Mouse (Mus musculus) hindbrain, postnatal 0 days (tissue): ENCODE data around the gene Junb. TPM values are rescaled to one million over a fixed set of nuclear protein-coding genes. Genes with fewer than 3 reads are reported as not detected.

ENCODE experiments used
- ATAC-seq: fragments of 200-750 bp; cut with Nextera tagmentation; 2 replicates; pipeline ENCODE4 v1.8.0; 2017; ENCODE audit warnings: mild to moderate bottlenecking, moderate TSS enrichment, moderate library complexity
- DNase-seq: peaks from one replicate; pipeline ENCODE4 v3.0.0-alpha.2; 2015; ENCODE audit warnings: low spot score
- H3K27ac ChIP-seq: fragments of 300-500 bp; sonication (generic); 2 replicates; pipeline ENCODE4 v1.5.1; 2014; ENCODE audit warnings: mild to moderate bottlenecking
- H3K27me3 ChIP-seq: fragments of 300-500 bp; sonication (generic); 2 replicates; pipeline ENCODE4 v1.6.1; 2014; ENCODE audit warnings: low read length, mixed read lengths; ENCODE audit not compliant: insufficient read depth
- H3K36me3 ChIP-seq: fragments of 300-500 bp; sonication (generic); 2 replicates; pipeline ENCODE4 v1.6.1; 2014; ENCODE audit warnings: low read length, mixed read lengths; ENCODE audit not compliant: insufficient read depth
- H3K4me1 ChIP-seq: fragments of 300-500 bp; sonication (generic); 2 replicates; pipeline ENCODE4 v1.6.1; 2014; ENCODE audit warnings: antibody characterized with exemption, low read length, mixed read lengths; ENCODE audit not compliant: insufficient read depth
- H3K4me2 ChIP-seq: fragments of 300-500 bp; sonication (generic); 2 replicates; pipeline ENCODE4 v1.6.1; 2014; ENCODE audit warnings: low read depth, mild to moderate bottlenecking, low read length, moderate library complexity, mixed read lengths
- H3K4me3 ChIP-seq: fragments of 300-500 bp; sonication (generic); 2 replicates; pipeline ENCODE4 v1.5.1; 2014; ENCODE audit warnings: low read length
- H3K9ac ChIP-seq: fragments of 300-500 bp; sonication (generic); replicated peaks from 2 replicates; pipeline ENCODE4 v1.6.1; 2014; ENCODE audit warnings: mild to moderate bottlenecking, low read length, moderate library complexity, mixed read lengths
- H3K9me3 ChIP-seq: fragments of 300-500 bp; sonication (generic); 2 replicates; pipeline ENCODE4 v1.6.1; 2016; ENCODE audit warnings: low read length, mixed read lengths
- CTCF ChIP-seq: IDR thresholded peaks from 2 replicates; pipeline ENCODE4 v1.5.1; 2016; ENCODE audit warnings: antibody characterized with exemption, control low read depth, low read depth
- WGBS: fragments of 180-500 bp; shearing (Covaris S2); extraction: QIAGEN DNeasy Blood & Tissue Kit; methylation state at CpG from one replicate; pipeline ENCODE4 v1.1.7; 2014; 5-methylcytosine and 5-hydroxymethylcytosine counted together
- polyA plus RNA-seq: library from polyadenylated mRNA; unstranded; fragments of >200 nt; fragmentation: Nextera tagmentation; extraction: Ambion mirVana; gene quantifications from 2 replicates; pipeline ENCODE4 v1.2.1, GENCODE M21; 2015
- total RNA-seq: library from RNA; depleted of rRNA; stranded (reverse); fragments of >200 nt; gene quantifications from 2 replicates; pipeline ENCODE4 v1.2.3, GENCODE M21; 2014; rRNA removed

Junb gene
- total RNA-seq: 16.9 and 17.8 TPM in 2 replicates
- 6.3 and 7.9 TPM in 2 replicates for polyA plus RNA-seq

DNA sequence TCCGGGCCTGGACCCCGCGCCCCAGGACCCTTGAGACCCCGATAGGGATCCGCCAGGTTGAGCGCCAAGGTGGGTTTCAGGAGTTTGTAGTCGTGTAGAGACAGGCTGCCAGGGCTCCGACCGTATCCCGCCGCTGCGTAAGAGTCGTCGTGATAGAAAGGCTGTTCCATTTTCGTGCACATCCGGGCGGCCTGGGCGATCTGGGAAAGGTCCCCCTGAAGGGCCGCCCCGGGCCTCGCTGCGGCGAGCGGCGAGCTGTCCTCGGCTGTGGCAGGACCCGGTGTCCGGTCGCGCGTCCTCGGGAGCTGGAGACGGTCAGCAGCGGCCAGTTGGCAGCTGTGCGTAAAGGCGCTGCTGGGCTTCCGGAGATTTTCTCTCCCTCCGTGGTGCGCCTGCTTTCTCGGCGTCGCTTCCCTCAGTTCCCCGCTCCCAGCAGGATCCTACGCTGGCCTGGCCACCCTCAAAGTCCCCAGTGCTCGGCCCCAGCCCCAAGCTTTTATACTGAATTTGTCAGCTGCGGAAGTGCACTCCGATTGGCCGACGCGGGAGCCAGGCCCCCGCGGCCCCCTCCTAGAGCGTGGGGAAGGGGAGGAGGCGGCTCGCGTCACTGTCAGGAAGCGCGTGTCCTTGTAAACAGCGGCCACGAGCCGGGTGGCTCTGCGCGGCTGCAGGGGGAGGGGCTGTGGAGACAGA, at the start of gene Junb:
Junb (minus strand) TSS at position 471 of the 693 bp plus-strand sequence.
- Histone ChIP-seq H3K4me2 (peak within 1 kb of the TSS; percentile 98), H3K4me3 (peak within 1 kb of the TSS; percentile 51), H3K9me3 (no peaks in the 10 kb centered on the region), H3K9ac (peak within 1 kb of the TSS; percentile 67), H3K36me3 (no peaks in the 10 kb centered on the region), H3K27ac (peak within 1 kb of the TSS; percentile 74), H3K27me3 (no peaks in the 10 kb centered on the region), H3K4me1 (peaks cover 35% of the 10 kb centered on the region)
- TF ChIP-seq CTCF: no peak
- WGBS: under 1% methylated on average over 63 of the region's 63 CpGs
- ATAC-seq (peak; percentile 70), DNase-seq (peak; percentile 93)

DNA sequence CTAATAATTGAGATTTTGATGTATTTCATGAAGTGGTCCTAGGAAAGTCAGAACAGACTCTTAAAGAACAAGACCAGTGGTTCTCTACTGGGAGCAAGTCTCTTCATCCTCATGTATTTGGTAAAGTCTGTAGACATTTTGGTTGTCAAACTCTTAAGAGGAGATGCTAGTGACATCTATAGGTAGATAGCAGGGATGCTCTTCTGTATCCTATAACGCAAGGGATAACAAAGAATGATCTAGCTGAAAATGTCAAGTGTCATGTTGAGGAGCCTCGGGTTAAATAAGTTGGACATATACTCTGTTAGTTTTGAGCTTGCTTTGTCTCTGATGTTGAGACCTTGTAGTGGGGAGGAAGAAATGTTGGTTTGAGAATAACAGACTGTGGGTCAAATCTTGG, 49.4 kb upstream of the Junb start:
- ATAC-seq (no peak), DNase-seq (peak; percentile 39)
- TF ChIP-seq CTCF: peak; percentile 49
- Histone ChIP-seq H3K9ac (peak overlapping the region; percentile 99; the same call in 1 of the 2 replicates), H3K36me3 (peaks cover 29% of the 10 kb centered on the region), H3K9me3 (no peaks in the 10 kb centered on the region), H3K4me2 (peak overlapping the region; percentile 91), H3K4me1 (peaks cover 32% of the 10 kb centered on the region), H3K4me3 (peak overlapping the region; percentile 95), H3K27ac (no peak overlapping the region), H3K27me3 (no peaks in the 10 kb centered on the region)
- WGBS: 13% methylated on average over 2 of the region's 2 CpGs

DNA sequence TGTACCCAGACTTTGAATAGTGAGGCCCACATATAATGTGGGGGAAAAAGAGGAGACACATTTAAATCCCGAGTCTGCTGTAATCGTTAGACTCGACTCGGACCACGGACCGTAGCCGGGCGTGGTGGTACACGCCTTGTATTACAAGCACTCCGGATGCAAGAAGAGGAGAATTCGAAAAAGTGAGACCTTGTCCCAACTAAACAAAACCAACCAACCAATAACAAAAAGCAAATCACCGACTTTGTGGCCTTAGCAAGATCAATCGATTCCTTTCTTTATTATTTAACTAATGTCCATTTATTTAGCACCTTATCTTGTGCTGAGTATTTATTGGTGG, 49.0 kb upstream of the Junb start:
- H3K9ac ChIP-seq: peak overlapping the region; percentile 99
- ATAC-seq: no peak
- peaks cover 32% of the 10 kb centered on the region for H3K4me1 ChIP-seq
- peaks cover 24% of the 10 kb centered on the region for H3K36me3 ChIP-seq
- no peaks in the 10 kb centered on the region for H3K27me3 ChIP-seq
- no peak for TF ChIP-seq CTCF
- peak overlapping the region; percentile 91 for H3K4me2 ChIP-seq
- H3K4me3 ChIP-seq: peak overlapping the region; percentile 95
- WGBS: 1% methylated on average over 13 of the region's 13 CpGs
- H3K9me3 ChIP-seq: no peaks in the 10 kb centered on the region
- H3K27ac ChIP-seq: peak overlapping the region; percentile 95
- DNase-seq: no peak

DNA sequence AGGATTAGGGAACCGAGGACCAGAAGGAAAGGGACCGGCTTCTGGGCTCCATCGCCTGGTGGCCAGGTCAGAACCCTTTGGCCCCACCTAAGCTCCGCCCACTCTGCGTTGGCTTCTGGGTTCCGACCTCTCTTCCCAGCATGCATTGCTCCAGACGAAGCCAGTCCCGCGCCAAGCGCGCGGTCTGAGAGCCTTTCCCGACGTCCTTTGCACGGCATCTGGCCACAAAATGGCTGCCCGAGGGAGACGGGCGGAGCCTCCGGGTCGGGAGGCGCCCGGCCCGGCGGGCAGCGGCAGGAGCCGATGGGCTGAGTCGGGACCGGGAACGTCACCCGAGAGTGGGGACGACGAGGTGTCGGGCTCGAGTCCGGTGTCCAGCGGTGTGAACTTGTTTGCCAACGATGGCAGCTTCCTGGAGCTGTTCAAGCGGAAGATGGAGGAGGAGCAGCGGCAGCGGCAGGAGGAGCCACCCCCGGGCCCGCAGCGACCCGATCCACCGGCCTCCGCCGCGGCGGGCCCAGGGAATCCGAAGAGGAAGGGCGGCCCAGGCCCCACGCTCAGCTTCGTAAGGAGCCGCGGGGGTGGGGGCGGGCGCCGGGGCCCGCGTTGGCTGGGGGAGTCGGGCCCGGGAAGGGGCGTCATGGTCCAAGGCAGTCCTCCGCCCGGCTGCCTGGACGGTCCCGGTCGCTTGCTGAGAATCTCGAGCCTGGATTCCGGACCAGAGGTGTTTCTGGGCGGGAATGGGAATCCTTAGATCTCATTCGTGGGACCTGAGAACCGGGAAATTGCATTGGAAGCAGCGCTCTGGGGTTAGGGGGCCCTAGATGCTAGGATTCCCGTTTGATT, 48.4 kb upstream of the Junb start, which contains the start of gene Trir:
Trir (plus strand) TSS at position 154 of the 846 bp plus-strand sequence.
- H3K36me3 ChIP-seq: peaks cover 19% of the 10 kb centered on the region
- TF ChIP-seq CTCF: no peak
- no peaks in the 10 kb centered on the region for H3K27me3 ChIP-seq
- WGBS: under 1% methylated on average over 73 of the region's 75 CpGs
- peak within 1 kb of the TSS; percentile 95 for H3K27ac ChIP-seq
- peak within 1 kb of the TSS; percentile 95 for H3K4me3 ChIP-seq
- H3K9me3 ChIP-seq: no peaks in the 10 kb centered on the region
- DNase-seq (peak; percentile 98), ATAC-seq (peak; percentile 85)
- H3K4me2 ChIP-seq: peak within 1 kb of the TSS; percentile 91
- H3K9ac ChIP-seq: peak within 1 kb of the TSS; percentile 99
- peaks cover 32% of the 10 kb centered on the region for H3K4me1 ChIP-seq

DNA sequence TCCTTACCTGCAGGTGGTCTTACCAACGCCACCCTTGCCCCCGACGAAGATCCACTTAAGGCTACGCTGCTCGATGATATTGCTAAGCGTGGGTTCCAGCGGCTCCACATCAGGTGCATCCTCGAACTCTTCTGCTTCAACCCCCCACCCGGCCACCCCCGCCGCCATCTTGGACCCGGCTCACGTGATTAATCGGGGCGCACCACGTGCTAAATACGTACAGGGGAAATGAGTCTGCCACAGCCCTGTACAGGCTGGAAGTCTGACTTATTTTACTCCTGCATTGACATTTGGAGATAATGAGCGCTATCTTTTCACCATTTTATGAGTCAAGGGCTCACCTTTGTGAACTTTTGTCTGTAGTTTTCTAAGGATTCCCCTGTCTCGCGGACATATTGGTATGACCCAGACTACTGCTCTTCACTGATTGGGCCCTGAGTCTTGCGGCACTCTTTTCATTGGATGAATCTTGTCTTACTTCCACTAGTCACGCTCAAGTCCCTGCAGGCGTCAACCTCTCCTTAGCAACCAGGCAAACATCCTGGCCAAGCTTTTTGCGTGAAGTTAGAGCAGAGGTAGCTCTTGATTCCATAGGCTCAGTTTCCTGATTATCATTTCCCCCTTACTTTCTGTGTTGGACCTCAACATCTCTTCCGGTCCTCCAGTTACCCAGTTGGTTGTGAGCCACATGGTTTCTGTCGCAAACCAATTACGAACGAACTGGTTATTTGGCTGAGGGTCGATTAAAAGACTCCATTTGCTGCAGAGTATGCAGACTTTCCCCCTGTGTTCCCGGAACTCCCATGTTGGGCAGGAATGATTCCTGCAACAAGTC, 46.8 kb upstream of the Junb start, which contains the start of gene Asna1:
Asna1 (minus strand) TSS at position 184 of the 835 bp plus-strand sequence.
- H3K27ac ChIP-seq: peak within 1 kb of the TSS; percentile 95; the same call in 1 of the 2 replicates
- peak within 1 kb of the TSS; percentile 75 for H3K4me3 ChIP-seq
- H3K9me3 ChIP-seq: no peaks in the 10 kb centered on the region
- peak within 1 kb of the TSS; percentile 68 for H3K9ac ChIP-seq
- no peaks in the 10 kb centered on the region for H3K27me3 ChIP-seq
- peak; percentile 92 for ATAC-seq
- peaks cover 8% of the 10 kb centered on the region for H3K36me3 ChIP-seq
- peak; percentile 93 for DNase-seq
- peak within 1 kb of the TSS; percentile 91 for H3K4me2 ChIP-seq
- H3K4me1 ChIP-seq: peaks cover 32% of the 10 kb centered on the region
- 0 out of 2 replicates have a peak, but pooled peaks have one; percentile 7 for TF ChIP-seq CTCF
- WGBS: 4% methylated on average over 30 of the region's 30 CpGs

DNA sequence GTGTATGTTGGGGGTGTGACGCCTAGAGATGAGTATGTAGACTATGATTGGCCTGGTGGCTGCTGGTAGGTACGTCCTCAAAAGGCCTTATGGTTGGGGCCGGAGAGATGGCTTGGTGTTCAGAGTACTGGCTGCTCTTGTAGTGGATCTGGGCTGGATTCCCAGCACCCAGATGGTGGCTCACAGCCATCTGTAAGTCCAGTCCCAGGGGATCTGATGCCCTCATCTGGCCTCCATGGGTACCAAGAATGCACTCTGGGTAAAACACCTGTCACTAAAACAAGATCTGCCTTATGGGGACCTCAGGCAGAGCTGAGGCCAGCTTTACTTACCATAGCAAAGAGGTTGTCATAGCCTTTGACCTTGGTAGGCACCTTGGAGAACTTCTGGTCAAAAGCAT, 45.3 kb upstream of the Junb start:
- no peak for DNase-seq
- Histone ChIP-seq H3K4me2 (0 out of 2 replicates have a peak overlapping the region, but pooled peaks have one; percentile 91), H3K4me3 (no peak overlapping the region), H3K27me3 (no peaks in the 10 kb centered on the region), H3K27ac (no peak overlapping the region), H3K9me3 (no peaks in the 10 kb centered on the region), H3K36me3 (peaks cover 11% of the 10 kb centered on the region), H3K4me1 (peaks cover 28% of the 10 kb centered on the region), H3K9ac (no peak overlapping the region)
- no peak for TF ChIP-seq CTCF
- no peak for ATAC-seq
- 95% methylated on average over 3 of the region's 3 CpGs for WGBS
